Mouse (Mus musculus): ENCODE measurements around the gene Ccdc150. TPM values are rescaled to one million over a fixed set of nuclear protein-coding genes. Genes with fewer than 3 reads are reported as not detected.

Ccdc150 gene
- total RNA-seq, 2 experiments from 2014 or later: not detected

DNA sequence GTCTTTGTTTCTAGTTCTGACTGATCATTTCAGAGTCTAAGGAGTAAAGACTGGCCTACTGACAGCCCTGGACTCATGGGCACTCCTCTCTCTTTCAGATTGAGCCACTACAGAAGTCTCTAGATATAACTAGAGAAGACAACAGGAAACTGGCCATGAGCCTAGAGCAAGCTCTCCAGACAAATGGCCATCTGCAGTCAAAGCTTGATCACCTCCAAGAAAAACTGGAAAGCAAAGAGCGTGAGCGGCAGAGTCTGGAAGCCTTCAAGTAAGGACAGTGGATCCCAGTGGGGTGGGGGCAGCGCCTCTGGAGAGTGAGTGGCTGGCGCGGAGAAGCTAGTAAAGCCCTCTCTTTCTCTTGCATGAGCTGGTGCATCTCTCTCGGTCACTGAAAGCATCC lies 106.1 kb downstream of the Ccdc150 start:
- no peak overlapping the region for H3K4me3 ChIP-seq
- no peak overlapping the region for H3K27ac ChIP-seq
- no peak for TF ChIP-seq CTCF (IDR thresholded peaks at IDR 0.05)
- no peak for DNase-seq (ENCODE audit: extremely low spot score in 1 of 2, low spot score in 2 of 2)
- intact Hi-C loops (cut with DNase I): no loop called here

DNA sequence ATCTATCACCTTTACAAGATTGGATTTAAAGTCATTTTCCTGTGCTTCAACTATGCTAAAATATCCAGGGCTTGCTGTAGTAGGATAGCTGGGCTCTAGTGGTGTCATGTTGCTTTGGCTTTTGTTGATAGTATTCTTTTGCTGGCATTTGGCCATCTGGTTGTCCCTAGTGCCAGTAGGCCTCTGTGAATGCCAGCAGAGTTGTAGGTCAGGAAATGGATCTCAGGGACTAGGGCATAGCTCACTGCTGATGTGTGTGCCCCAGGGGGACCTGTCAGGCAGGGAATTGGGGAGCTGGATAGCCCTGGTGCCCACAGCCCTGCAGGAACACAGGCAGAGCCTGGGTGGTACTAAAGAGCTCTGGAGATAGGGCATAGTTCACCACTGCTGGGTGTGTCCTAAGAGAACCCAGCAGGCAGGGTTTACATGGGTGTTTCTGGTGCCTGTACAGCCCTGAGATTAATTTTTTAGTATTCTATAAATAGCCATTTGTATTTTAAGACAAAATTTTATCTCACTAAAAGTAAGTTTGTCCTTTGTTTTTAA lies 127.1 kb downstream of the Ccdc150 start:
- TF ChIP-seq CTCF (IDR thresholded peaks at IDR 0.05): no peak

DNA sequence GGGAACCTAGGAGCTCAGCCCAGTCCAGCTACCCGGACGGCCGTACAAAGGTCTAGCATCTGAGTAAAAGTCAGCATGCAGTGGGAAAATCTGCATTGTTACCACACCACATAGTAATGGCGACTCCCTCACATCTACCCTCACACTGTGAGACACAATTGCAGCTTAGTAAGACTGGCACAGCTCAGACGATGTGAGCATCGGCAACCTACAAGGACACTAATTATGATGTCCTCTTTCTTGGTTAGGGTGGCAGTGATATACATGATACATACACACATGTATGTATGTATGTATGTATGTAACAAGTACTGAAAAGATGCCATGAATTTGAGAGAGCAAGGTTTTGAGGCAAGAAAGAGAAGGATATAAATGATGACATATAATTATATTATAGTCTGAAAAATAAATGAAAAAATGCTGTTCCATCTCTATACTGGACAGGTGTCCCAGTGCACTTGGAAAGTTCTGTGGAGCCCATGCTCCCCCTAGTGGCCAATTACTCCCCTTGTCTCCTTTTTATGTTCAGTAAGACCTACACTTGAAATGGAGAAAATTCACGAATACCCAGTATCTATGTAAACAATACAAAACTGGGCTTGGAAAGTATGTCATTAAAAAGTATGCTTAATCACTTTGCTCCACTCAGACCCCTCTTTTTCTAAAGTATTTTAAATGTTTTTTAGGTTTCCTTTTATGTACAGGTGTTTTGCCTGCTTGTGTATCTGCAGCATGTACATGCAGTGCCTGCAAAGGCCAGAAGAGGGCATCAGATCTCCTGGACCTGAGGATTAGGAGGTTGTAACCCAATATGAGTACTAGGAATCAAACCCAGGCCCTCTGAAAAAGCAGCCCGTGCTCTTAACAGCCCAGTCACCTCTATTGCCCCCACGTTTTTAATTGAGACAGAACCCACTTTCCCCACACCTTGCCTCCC lies 130.8 kb downstream of the Ccdc150 start:
- DNase-seq (ENCODE audit: extremely low spot score in 1 of 2, low spot score in 2 of 2): peak; percentile 29 to 43
- intact Hi-C loops (cut with DNase I): loop anchor here (5.0 kb wide), 1 partner anchor 474 kb away; no protein-coding TSS in a partner anchor
- Histone ChIP-seq H3K4me3 (no peak overlapping the region), H3K27ac (no peak overlapping the region)
- peak; percentile 81 for TF ChIP-seq CTCF (IDR thresholded peaks at IDR 0.05)

More for the DNA sequence above, 127.1 kb downstream of the Ccdc150 start:
- no peak for DNase-seq (ENCODE audit: extremely low spot score in 1 of 2, low spot score in 2 of 2)
- no peak overlapping the region for H3K27ac ChIP-seq
- intact Hi-C loops (cut with DNase I): no loop called here
- no peak overlapping the region for H3K4me3 ChIP-seq

DNA sequence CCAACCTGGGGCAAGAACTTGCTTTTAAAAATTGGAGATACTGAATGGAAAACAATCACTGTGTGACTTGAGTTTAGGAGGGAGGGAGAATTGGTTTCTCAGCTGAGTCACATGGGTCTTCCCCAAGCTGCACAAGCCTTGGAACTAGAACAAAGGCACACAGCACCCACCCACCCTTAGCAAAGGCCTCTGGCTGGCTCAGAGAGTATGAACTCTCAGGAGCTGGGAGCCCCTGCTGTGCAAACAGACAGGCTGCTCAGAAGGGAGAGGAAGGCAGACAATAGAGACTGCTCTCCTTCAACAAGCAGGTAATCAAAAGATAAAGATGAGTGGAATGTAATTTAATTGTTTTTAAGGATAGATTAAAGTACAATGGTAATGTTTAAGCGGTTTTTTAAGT lies 133.7 kb downstream of the Ccdc150 start:
- no peak overlapping the region for H3K27ac ChIP-seq
- intact Hi-C loops (cut with DNase I): loop anchor here (5.0 kb wide), 1 partner anchor 477 kb away; no protein-coding TSS in a partner anchor
- no peak for TF ChIP-seq CTCF (IDR thresholded peaks at IDR 0.05)
- DNase-seq (ENCODE audit: extremely low spot score in 1 of 2, low spot score in 2 of 2): no peak
- H3K4me3 ChIP-seq: no peak overlapping the region

DNA sequence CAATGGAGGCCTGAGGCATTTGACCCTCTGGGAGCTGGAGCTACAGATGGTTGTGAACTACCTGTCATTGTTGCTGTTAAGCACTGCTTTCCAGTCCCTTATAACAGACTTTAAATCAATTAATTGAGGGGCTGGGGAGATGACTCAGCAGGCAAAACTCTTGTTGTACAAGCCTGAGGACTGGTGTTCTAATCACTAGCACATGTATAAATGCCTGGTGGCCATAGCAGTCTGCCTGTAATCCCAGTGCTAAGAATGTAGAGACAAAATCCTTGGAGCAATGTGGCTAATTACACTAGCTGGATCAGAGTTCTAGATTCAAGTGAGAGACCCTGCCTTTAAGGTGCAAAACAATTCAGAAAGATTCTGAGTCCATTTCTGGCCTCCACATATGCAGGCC lies 152.3 kb downstream of the Ccdc150 start:
- intact Hi-C loops (cut with DNase I): no loop called here
- no peak for TF ChIP-seq CTCF (IDR thresholded peaks at IDR 0.05)
- Histone ChIP-seq H3K27ac (no peak overlapping the region), H3K4me3 (no peak overlapping the region)
- no peak for DNase-seq (ENCODE audit: extremely low spot score in 1 of 2, low spot score in 2 of 2)

Other genes starting within 250 kb of the Ccdc150 start
- 10 to 100 TPM; 55.2 to 57.4 TPM for gene Hecw2, start 55.5 kb upstream of the Ccdc150 start, total RNA-seq (2021)
- 10 to 100 TPM; 27.7 to 33.6 TPM for gene Gtf3c3, start 188.3 kb downstream of the Ccdc150 start, total RNA-seq (2021)

All from left cerebral cortex, adult 2 months (tissue).